Mouse (Mus musculus) brain, embryonic 14.5 days (tissue): ENCODE measurements around the gene Spock1. TPM values are rescaled to one million over a fixed set of nuclear protein-coding genes. Genes with fewer than 3 reads are reported as not detected.

Experiments used
- DNase-seq: peaks from one replicate; pipeline ENCODE4 v3.0.0-alpha.2; 2011; ENCODE audit warnings: low read depth
- CTCF ChIP-seq: fragments of 200-500 bp; IDR thresholded peaks from 2 replicates; pipeline ENCODE4 v1.5.1; 2012; ENCODE audit warnings: inconsistent platforms, mild to moderate bottlenecking, moderate library complexity, borderline replicate concordance; ENCODE audit not compliant: insufficient read depth, insufficient read length; ENCODE audit errors: extremely low read depth
- POLR2A ChIP-seq: fragments of 200-500 bp; IDR thresholded peaks from 2 replicates; pipeline ENCODE4 v1.6.1; 2012; ENCODE audit warnings: mild to moderate bottlenecking, inconsistent platforms, borderline replicate concordance; ENCODE audit not compliant: poor library complexity, insufficient read depth, insufficient read length, severe bottlenecking; ENCODE audit errors: extremely low read depth
- polyA plus RNA-seq: library from polyadenylated mRNA; depleted of rRNA; stranded (reverse); fragments of >200 nt; gene quantifications from 2 replicates; pipeline ENCODE4 v1.2.3, GENCODE M21; 2012; rRNA removed

The Spock1 gene
- polyA plus RNA-seq, 1 experiment, result 80.3 TPM

GRCm38 (mm10) chr13:57431815-57432214 is 476.3 kb downstream of the Spock1 start:
- DNase-seq, result no peak
- TF ChIP-seq POLR2A (no peak), CTCF (no peak)

DNA sequence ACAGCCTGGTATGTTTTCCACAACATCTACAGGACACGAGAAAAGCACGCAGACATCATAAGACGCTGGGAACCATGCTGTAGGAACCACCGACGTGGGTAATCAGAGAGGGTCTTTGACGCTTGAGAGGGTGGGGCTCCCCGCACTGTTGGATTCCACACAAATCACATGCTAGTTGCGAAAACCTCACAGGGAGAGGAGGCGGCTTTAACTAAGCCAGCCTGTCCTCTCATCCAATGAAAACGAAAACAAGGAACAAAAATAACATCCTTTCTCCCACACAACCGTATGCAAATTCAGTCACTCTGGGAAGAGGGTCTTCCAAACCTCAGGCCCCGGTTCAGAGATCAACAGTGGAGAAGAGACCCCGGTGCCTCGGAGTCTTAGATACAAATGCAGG is 479.3 kb downstream of the Spock1 start:
- no peak for TF ChIP-seq CTCF
- no peak for TF ChIP-seq POLR2A
- no peak for DNase-seq

GRCm38 (mm10) chr13:57418781-57419180 is 489.4 kb downstream of the Spock1 start:
- TF ChIP-seq CTCF, result no peak
- no peak for TF ChIP-seq POLR2A
- DNase-seq, result no peak

DNA sequence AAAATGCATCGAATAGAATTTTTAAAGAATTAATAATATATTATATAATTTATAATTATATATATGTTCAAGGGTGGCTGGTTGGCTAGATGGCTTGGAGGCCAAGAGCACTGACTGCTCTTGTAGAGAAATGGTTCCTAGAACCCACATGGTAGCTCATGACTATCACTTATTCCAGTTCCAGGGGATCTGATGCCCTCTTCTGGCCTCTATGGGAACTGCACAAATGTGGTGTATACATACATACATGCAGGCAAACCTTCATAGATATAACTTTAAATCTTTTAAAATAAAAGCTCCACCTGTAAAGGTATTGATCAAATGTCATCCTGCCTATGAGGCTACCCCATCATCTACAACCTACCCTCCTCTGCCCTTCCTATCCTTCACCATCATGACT is 493.4 kb downstream of the Spock1 start:
- no peak for TF ChIP-seq POLR2A
- no peak for TF ChIP-seq CTCF

DNA sequence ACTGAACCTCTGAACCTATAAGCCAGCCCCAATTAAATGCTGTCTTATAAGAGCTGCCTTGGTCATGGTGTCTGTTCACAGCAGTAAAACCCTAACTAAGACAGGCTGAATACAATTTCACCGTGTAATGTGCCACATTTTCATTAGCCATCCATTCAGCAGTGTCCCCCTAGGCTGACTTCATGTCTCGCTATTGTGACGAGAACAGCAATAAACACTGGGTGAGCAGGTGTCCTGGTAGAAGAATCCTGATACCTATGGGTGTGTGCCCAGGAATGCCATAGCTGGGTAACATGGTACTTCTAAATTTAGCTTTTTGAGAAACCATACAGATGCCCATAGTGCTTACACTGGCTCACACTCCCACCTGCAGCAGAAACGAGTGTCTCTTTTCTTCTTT is 500.5 kb downstream of the Spock1 start:
- TF ChIP-seq CTCF, result no peak
- TF ChIP-seq POLR2A, result no peak
- no peak for DNase-seq

More for the DNA sequence above, 493.4 kb downstream of the Spock1 start:
- no peak for DNase-seq

DNA sequence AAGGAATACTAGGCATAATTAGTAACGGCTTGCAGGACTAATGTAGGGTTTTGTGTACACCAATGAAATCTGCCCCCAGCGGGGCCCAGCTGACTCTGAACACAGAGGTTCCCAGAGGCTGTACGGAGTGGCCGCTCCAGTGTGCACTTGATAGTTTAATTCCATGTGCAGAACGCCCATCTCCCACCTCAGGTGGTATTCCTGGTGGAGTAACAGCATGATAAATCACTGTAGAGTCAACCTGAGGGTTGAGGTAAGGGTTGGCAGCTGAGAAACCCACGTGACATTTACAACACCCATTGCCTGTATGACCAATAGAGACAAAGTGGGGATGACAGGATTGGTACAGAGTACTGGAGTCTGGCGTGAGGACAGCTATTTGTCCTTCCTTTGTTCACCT is 505.7 kb downstream of the Spock1 start:
- TF ChIP-seq CTCF, result no peak
- no peak for TF ChIP-seq POLR2A
- DNase-seq, result no peak

GRCm38 (mm10) chr13:57372141-57372700 is 535.9 kb downstream of the Spock1 start:
- DNase-seq, result no peak
- TF ChIP-seq POLR2A (no peak), CTCF (no peak)

Other genes starting within 250 kb of the Spock1 start
- gene Klhl3, start 205.3 kb upstream of the Spock1 start, polyA plus RNA-seq, result 7.7 and 10.9 TPM in 2 replicates
- gene Hnrnpa0, start 220.2 kb upstream of the Spock1 start, polyA plus RNA-seq, result 391 and 399 TPM in 2 replicates
- 29.3 and 31.0 TPM in 2 replicates for gene Idnk, start 249.3 kb upstream of the Spock1 start, polyA plus RNA-seq